Mouse (Mus musculus): ENCODE measurements around the gene Lypd6b. TPM values are rescaled to one million over a fixed set of nuclear protein-coding genes. Genes with fewer than 3 reads are reported as not detected.

Lypd6b gene
- polyA plus RNA-seq, 1 experiment = not detected

GRCm38 (mm10) chr2:49856584-49856983 lies 69.1 kb downstream of the Lypd6b start:
- no peak for TF ChIP-seq CTCF (IDR thresholded peaks at IDR 0.05; ENCODE audit: borderline replicate concordance, insufficient read depth, low read length)
- TF ChIP-seq POLR2A (IDR thresholded peaks at IDR 0.05; ENCODE audit: low read depth, low read length) = no peak
- Histone ChIP-seq H3K27ac (ENCODE audit: insufficient read depth, low read length) (no peak overlapping the region), H3K4me1 (ENCODE audit: control insufficient read depth, insufficient read depth, low read length) (no peaks in the 10 kb centered on the region), H3K4me3 (ENCODE audit: insufficient read depth, low read length) (no peak overlapping the region)

GRCm38 (mm10) chr2:49860219-49860962 lies 72.9 kb downstream of the Lypd6b start:
- Histone ChIP-seq H3K27ac (ENCODE audit: insufficient read depth, low read length) (no peak overlapping the region), H3K4me3 (ENCODE audit: insufficient read depth, low read length) (no peak overlapping the region), H3K4me1 (ENCODE audit: control insufficient read depth, insufficient read depth, low read length) (no peaks in the 10 kb centered on the region)
- TF ChIP-seq CTCF (IDR thresholded peaks at IDR 0.05; ENCODE audit: borderline replicate concordance, insufficient read depth, low read length) = no peak
- no peak for TF ChIP-seq POLR2A (IDR thresholded peaks at IDR 0.05; ENCODE audit: low read depth, low read length)

DNA sequence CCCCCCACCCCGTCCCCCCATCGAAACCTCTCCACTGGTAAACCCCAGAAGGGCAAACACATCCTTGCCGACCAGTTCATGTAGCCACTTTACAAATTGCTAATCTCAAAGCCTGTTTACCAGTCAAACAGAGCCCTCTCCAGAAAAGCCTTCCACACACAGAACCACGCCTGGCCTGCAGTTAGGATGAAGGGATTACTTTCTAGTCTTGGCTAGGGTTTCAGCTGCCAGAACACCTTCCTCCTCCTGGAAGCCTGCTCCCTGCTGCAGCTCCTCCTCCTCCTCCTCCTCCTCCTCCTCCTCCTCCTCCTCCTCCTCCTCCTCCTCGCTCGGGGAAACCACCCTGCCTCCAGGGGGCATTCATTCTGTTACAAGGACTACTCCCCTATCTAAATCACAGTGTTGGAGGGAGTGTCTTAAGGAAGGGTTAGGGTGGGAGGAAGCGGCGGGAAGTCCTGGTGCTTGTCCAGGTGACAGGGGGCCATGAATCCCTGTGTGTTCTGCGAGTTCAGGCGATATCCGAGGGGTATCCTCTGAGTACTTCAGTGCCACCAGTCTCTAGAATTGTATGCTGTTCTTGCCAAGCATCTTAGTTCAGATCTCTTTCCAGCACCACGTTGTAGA lies 73.6 kb downstream of the Lypd6b start:
- Histone ChIP-seq H3K4me3 (ENCODE audit: insufficient read depth, low read length) (no peak overlapping the region), H3K4me1 (ENCODE audit: control insufficient read depth, insufficient read depth, low read length) (no peaks in the 10 kb centered on the region), H3K27ac (ENCODE audit: insufficient read depth, low read length) (no peak overlapping the region)
- TF ChIP-seq CTCF (IDR thresholded peaks at IDR 0.05; ENCODE audit: borderline replicate concordance, insufficient read depth, low read length) = no peak
- TF ChIP-seq POLR2A (IDR thresholded peaks at IDR 0.05; ENCODE audit: low read depth, low read length) = no peak

GRCm38 (mm10) chr2:49861658-49862057 lies 74.2 kb downstream of the Lypd6b start:
- no peak for TF ChIP-seq CTCF (IDR thresholded peaks at IDR 0.05; ENCODE audit: borderline replicate concordance, insufficient read depth, low read length)
- no peak for TF ChIP-seq POLR2A (IDR thresholded peaks at IDR 0.05; ENCODE audit: low read depth, low read length)
- H3K4me3 ChIP-seq (ENCODE audit: insufficient read depth, low read length) = no peak overlapping the region
- no peaks in the 10 kb centered on the region for H3K4me1 ChIP-seq (ENCODE audit: control insufficient read depth, insufficient read depth, low read length)
- H3K27ac ChIP-seq (ENCODE audit: insufficient read depth, low read length) = no peak overlapping the region

GRCm38 (mm10) chr2:49868116-49868858 lies 80.8 kb downstream of the Lypd6b start:
- TF ChIP-seq POLR2A (IDR thresholded peaks at IDR 0.05; ENCODE audit: low read depth, low read length) = no peak
- no peak for TF ChIP-seq CTCF (IDR thresholded peaks at IDR 0.05; ENCODE audit: borderline replicate concordance, insufficient read depth, low read length)
- H3K27ac ChIP-seq (ENCODE audit: insufficient read depth, low read length) = no peak overlapping the region
- no peak overlapping the region for H3K4me3 ChIP-seq (ENCODE audit: insufficient read depth, low read length)
- H3K4me1 ChIP-seq (ENCODE audit: control insufficient read depth, insufficient read depth, low read length) = no peaks in the 10 kb centered on the region

DNA sequence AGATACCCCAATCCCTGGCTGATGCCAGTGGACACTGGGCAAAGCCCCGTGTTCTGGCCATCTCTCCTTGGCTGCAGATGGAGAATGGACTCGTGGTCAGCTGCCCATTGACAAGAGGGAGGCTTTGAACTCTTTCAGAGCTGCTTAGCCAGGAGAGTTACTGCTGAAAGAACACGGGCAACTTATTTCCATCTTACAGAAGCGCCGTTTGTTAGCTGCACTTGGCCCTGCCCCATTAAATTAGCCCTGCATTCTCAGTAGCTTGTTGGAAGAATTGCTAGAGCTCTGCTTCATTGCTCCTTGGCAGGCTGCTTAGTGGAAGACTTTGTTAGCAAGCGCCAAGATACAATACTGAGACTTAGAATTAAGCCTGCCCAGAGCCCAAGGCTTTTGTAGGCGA lies 81.6 kb downstream of the Lypd6b start:
- H3K4me1 ChIP-seq (ENCODE audit: control insufficient read depth, insufficient read depth, low read length) = no peaks in the 10 kb centered on the region
- H3K27ac ChIP-seq (ENCODE audit: insufficient read depth, low read length) = no peak overlapping the region
- TF ChIP-seq POLR2A (IDR thresholded peaks at IDR 0.05; ENCODE audit: low read depth, low read length) (no peak), CTCF (IDR thresholded peaks at IDR 0.05; ENCODE audit: borderline replicate concordance, insufficient read depth, low read length) (no peak)
- H3K4me3 ChIP-seq (ENCODE audit: insufficient read depth, low read length) = no peak overlapping the region

DNA sequence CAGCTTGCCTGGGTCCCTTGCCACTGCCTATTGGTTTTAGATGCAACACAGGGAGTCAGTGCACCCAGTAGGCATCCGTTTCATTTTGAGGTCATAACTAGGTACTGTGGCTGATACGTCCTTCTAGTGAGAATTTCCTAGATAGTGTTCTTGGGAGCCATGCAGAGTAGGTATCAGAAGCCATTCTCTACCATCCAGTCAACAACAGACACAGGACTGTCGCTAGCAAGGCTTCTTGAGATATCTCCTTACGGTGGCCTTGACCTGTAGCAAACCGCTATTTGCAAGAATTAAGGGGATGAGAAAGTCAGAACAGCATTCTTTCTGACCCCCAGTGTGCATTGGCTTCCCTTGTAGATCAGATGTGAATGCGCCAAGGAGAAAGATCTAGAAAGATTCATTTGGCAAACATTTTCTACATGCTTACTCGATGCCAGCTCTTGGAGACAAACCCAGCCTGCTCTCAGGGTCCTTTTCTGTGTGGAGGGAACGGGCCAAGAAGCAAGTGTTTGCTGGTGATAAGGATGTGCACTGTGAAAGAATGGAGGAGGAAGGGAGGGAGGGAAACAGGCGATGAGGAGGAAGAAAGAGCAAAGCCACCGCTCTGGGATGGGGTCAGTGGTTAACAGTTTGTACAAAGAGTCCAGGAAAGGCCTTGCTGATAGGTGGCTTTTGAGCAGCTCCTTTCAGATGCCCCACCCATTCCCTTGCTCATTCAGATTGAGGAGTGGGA lies 82.5 kb downstream of the Lypd6b start:
- Histone ChIP-seq H3K27ac (ENCODE audit: insufficient read depth, low read length) (no peak overlapping the region), H3K4me1 (ENCODE audit: control insufficient read depth, insufficient read depth, low read length) (no peaks in the 10 kb centered on the region), H3K4me3 (ENCODE audit: insufficient read depth, low read length) (no peak overlapping the region)
- TF ChIP-seq CTCF (IDR thresholded peaks at IDR 0.05; ENCODE audit: borderline replicate concordance, insufficient read depth, low read length) (no peak), POLR2A (IDR thresholded peaks at IDR 0.05; ENCODE audit: low read depth, low read length) (no peak)

DNA sequence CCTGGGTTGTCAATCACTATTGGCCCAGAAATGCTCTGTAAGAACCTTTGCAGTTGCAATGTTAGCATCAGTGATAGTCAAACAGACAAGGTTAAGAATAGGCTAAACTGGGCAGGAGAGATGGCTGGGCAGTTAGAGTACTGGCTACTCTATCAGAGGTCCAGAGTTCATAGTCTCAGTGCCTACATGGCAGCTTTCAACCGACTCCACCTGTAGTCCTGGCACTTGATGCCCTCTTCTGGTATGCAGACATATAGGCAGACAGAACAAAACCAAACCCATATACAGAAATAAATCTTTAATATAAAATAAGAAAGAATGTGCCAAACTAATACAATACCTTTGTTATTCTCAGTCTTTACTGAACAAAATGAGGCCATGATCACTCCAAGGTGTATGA lies 83.5 kb downstream of the Lypd6b start:
- H3K27ac ChIP-seq (ENCODE audit: insufficient read depth, low read length) = no peak overlapping the region
- no peak overlapping the region for H3K4me3 ChIP-seq (ENCODE audit: insufficient read depth, low read length)
- TF ChIP-seq POLR2A (IDR thresholded peaks at IDR 0.05; ENCODE audit: low read depth, low read length) (no peak), CTCF (IDR thresholded peaks at IDR 0.05; ENCODE audit: borderline replicate concordance, insufficient read depth, low read length) (no peak)
- H3K4me1 ChIP-seq (ENCODE audit: control insufficient read depth, insufficient read depth, low read length) = no peaks in the 10 kb centered on the region

GRCm38 (mm10) chr2:49880507-49880906 lies 93.0 kb downstream of the Lypd6b start:
- TF ChIP-seq POLR2A (IDR thresholded peaks at IDR 0.05; ENCODE audit: low read depth, low read length) (no peak), CTCF (IDR thresholded peaks at IDR 0.05; ENCODE audit: borderline replicate concordance, insufficient read depth, low read length) (no peak)
- no peak overlapping the region for H3K27ac ChIP-seq (ENCODE audit: insufficient read depth, low read length)
- H3K4me3 ChIP-seq (ENCODE audit: insufficient read depth, low read length) = no peak overlapping the region
- peaks cover 4% of the 10 kb centered on the region; the same call in 1 of the 2 replicates for H3K4me1 ChIP-seq (ENCODE audit: control insufficient read depth, insufficient read depth, low read length)
